In genomic region chr7:116620381-116620780, GRCm38 (mm10) we compare ENCODE assay signal across 20 mouse cellular contexts.
DNase-seq lines count a peak whose midpoint lies in the region; ATAC-seq and TF ChIP-seq lines count a peak whose summit lies in the region.
"Had no signal": no experiment of that assay in that cellular context is flagged by ENCODE, and none has a peak within 500 bp of the region (broad histone marks: within the 10 kb centered on the region; RNA-seq: fewer than 3 reads in every experiment).

No protein-coding gene starts in this region.

- ATAC-seq in monocyte, adult 5-6 weeks (replicated peaks; ENCODE audit: insufficient number of reproducible peaks, low FRiP score, low TSS enrichment, poor library complexity, severe bottlenecking): peak; percentile 95
- ATAC-seq: forebrain, embryonic 14.5 days; intestine, embryonic 16.5 days had no signal

- no peaks in the 10 kb centered on the region for H3K27me3 ChIP-seq in thymus, adult 2 months (ENCODE audit: control insufficient read depth, insufficient read depth, low read length)
- H3K27me3 ChIP-seq: heart, embryonic 15.5 days; hindbrain, embryonic 13.5 days; limb, embryonic 12.5 days; midbrain, embryonic 12.5 days had no signal

- DNase-seq in A20 (ENCODE audit: low read depth, low spot score): peak; percentile 91
- peak; percentile 68 to 74 for DNase-seq in B cell, adult 2 months
- peak; percentile 22 for DNase-seq in thymus, adult 2 months
- no peak for DNase-seq in retina, postnatal 1 day
- no peak for DNase-seq in ovary, postnatal 10 days (ENCODE audit: low spot score)
- no peak for DNase-seq in kidney, postnatal 25 days
- DNase-seq: cerebellum, adult 11 months; kidney, postnatal 14 days; lung, postnatal 10 days; right cerebral cortex, adult 18-20 months had no signal

- no peak overlapping the region for H3K27ac ChIP-seq in thymus, adult 2 months (ENCODE audit: control insufficient read depth, insufficient read depth, low read length)
- H3K27ac ChIP-seq: heart, adult 2 months; heart, embryonic 15.5 days; hindbrain, embryonic 13.5 days; limb, embryonic 12.5 days; liver, embryonic 14.5 days; midbrain, embryonic 12.5 days had no signal

- H3K36me3 ChIP-seq in thymus, adult 2 months (ENCODE audit: control insufficient read depth, insufficient read depth, low read length): no peaks in the 10 kb centered on the region
- H3K36me3 ChIP-seq: heart, embryonic 15.5 days; hindbrain, embryonic 13.5 days; limb, embryonic 12.5 days; midbrain, embryonic 12.5 days had no signal

- H3K4me3 ChIP-seq in thymus, adult 2 months (ENCODE audit: control insufficient read depth, insufficient read depth, low read length): no peak overlapping the region
- H3K4me3 ChIP-seq: erythroblast, embryonic 14.5 days; heart, adult 2 months; heart, embryonic 15.5 days; hindbrain, embryonic 13.5 days; limb, embryonic 12.5 days; midbrain, embryonic 12.5 days had no signal

- peaks cover 6% of the 10 kb centered on the region for H3K4me1 ChIP-seq in thymus, adult 2 months (replicated peaks; ENCODE audit: control insufficient read depth, insufficient read depth, low read length)
- H3K4me1 ChIP-seq: heart, embryonic 15.5 days; limb, embryonic 12.5 days; midbrain, embryonic 12.5 days had no signal

- no peak for TF ChIP-seq CTCF in thymus, adult 2 months (IDR thresholded peaks at IDR 0.05; ENCODE audit: borderline replicate concordance, control insufficient read depth, extremely low read depth, insufficient read depth, low read length, poor library complexity)

- TF ChIP-seq POLR2A in thymus, adult 2 months (IDR thresholded peaks at IDR 0.05; ENCODE audit: control insufficient read depth, extremely low read depth, insufficient read depth, low read length, poor library complexity): no peak

- WGBS in thymus, adult 2 months: 3% methylated on average over 4 of the region's 4 CpGs

Comparison
In these comparisons a context has a peak if more than half of its experiments do, and no peak if none do; other contexts are left out.
1. DNase-seq: peak in A20 (single experiment), B cell, adult 2 months (2 of 2) and thymus, adult 2 months (single experiment); none in retina, postnatal 1 day (single experiment), ovary, postnatal 10 days (single experiment) and kidney, postnatal 25 days (0 of 2).